Mouse (Mus musculus): ENCODE results near the gene Kpna6.

GRCm38 (mm10) chr4:129625029-129625370 is 47.6 kb downstream of the Kpna6 start:
- TF ChIP-seq FLI1 (IDR thresholded peaks at IDR 0.05; ENCODE audit: low read length) (no peak), GATA1 (IDR thresholded peaks at IDR 0.05; ENCODE audit: borderline replicate concordance, low read length) (no peak)

Data from megakaryocyte, embryonic 14.5 days (primary cell).